Mouse (Mus musculus) liver, adult 2 months (tissue): ENCODE measurements around the gene Txnrd1.

Experiments used
- CTCF ChIP-seq: fragments of 200-500 bp; IDR thresholded peaks from 2 replicates; pipeline ENCODE4 v1.5.1; 2011; ENCODE audit warnings: low read depth, low read length, control low read depth
- POLR2A ChIP-seq: fragments of 200-500 bp; IDR thresholded peaks from 2 replicates; pipeline ENCODE4 v1.6.1; 2011; ENCODE audit warnings: low read length, control low read depth; ENCODE audit not compliant: insufficient read depth; ENCODE audit errors: extremely low read depth

DNA sequence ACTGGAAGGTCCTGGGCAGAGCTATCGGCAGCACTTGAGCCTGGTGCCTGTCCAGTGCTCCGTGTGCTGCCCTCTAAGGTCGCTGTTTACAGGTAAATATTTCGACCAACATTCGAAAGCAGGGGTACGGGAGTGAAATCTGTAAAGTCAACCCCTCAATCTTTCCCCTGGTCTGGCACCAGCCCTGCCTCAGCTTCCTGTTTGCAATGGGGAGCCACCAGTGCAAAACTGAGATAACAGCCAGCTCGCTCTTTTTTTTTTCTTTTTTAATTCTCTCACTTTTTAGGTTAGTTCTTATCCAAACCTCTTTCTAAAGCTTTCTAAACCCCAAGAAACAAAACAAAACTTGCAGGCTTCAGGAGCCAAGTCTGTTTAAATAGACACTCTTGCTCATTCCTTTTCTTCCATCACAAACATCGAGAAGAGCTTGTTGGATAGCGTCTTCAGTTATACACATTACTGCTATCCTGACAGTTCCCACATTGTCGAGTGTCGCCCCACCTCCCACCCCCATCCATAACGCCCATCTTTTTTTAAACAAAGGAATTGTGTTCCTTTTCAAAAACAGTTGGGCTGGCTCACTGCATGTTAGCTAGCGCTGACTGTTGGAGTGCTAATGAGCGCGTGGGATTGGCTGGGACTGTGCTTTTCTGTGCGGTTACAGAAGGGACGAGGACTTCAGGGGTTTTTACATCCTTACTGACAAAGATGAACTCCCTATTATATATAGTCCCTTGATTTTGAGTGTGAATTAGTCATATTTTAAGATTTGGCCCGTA, 60.3 kb downstream of the Txnrd1 start:
- TF ChIP-seq POLR2A (no peak), CTCF (no peak)
